Mouse (Mus musculus): ENCODE data around the gene Ubr7.

Gene Ubr7

DNA sequence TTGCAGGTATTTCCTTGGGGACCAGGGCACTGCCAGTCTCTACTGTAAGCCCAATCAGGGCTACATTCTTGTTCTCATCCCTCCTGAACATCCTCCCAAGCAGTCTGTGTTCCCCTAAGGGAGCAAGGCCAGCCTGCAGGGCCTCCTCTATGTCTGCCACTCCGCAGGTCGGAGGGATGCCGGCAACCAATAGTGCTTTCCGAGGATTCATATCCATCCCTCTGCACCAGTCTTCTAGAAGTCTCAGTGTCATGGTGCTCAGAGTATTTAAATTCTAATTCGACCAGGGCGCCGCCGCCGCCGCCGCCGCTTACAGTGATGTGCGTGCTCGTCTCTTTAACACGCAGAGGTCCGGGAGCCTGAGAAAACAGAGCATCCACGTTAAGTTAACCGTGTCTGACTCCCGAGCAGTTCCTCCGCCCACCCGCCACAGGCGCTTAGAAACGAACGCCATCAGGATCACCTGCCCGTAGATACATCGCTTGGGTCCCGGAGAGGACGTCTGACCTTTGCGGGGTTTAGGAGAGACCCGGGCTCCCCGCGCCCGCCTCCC lies 14.7 kb upstream of the Ubr7 start:
- DNase-seq (ENCODE audit: low spot score in 2 of 2), result no peak

DNA sequence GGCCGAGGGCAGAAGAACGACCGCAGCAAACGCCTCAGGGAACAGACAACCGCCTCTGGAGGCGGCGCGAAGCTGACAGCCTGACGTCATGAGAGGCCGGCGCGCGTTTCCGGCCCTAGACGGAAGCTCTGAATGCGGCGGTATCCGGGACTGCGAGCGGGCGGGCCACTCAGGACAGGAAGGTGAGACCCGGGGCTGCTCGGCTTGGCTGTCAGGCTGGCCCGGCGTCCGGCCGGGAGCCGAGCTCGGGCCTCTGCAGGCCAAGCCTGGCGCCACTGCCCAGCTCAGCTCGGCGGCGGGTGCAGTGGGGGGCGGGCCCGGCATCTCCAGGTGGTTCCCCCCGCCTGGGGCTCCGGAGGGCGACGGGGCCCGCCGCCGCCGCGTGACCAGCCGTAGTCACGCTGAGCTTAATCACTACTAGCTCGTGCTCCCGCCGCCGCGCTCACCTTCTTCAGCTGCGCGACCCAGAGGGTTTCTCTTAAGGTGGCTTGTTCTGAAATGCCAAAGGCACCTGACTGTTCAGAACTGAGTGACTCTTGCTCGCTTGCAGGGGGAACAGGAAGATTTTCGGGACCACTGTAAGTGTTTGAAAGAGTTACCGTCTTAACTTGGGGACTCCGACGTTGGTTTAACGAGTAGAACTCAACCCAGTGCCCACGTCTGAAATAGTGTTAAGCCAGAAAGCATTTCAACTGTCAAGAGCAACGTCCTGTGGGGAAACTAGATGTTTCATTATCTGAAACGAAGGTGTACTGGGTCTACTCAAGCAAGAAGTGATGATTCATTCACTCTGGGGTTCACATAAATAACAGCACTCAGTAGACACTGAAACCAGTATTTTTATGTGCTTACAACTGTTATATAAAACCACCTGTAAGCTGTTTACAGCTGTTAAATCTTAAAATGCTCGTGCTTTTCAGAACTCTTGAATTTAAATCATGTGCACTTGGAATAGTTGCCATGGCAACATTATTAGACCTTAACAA lies 13.9 kb upstream of the Ubr7 start, which contains the start of the genes Moap1 and Tmem251:
Moap1 (minus strand) TSS at position 73 of the 986 bp plus-strand sequence.
Tmem251 (plus strand) TSS at position 174 of the 986 bp plus-strand sequence.
- peak; percentile 79 to 86 for DNase-seq (ENCODE audit: low spot score in 2 of 2)

DNA sequence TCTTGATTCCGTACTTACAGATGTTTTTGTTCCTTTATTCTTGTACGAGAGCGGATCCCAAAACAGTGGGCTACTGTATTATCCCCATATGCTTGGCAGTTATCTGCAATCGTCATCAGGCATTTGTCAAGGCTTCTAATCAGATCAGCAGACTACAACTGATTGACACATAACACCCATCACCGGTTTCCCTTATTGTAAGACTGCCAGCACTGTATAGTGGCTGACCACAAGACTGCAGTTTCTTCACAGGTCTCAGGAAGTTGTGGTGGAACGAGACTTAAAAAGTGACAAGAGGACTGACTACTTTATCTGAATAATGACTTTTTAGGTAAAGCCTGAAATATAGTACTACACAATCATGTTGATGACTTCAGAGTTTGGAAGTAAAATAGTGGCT lies 12.9 kb upstream of the Ubr7 start:
- DNase-seq (ENCODE audit: low spot score in 2 of 2), result no peak

DNA sequence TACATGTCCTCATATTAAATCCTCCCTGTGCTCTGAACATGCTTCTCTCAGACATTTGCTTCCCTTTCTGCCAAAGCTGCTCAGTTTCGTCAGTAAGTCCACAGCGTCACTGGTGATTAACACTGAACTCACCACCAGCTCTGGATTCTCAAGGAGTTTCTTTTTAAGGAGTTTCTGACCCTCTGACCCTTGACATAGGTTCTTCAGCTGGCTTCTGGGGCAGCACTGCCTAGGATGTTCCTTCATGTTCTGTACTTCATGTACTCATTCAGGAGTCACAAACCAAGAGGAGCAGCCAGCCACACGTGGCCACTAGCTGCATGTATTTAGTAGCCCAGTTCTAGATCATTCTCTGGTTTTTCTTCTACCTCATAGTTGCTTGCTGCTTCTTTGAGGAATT lies 9.5 kb upstream of the Ubr7 start:
- no peak for DNase-seq (ENCODE audit: low spot score in 2 of 2)

DNA sequence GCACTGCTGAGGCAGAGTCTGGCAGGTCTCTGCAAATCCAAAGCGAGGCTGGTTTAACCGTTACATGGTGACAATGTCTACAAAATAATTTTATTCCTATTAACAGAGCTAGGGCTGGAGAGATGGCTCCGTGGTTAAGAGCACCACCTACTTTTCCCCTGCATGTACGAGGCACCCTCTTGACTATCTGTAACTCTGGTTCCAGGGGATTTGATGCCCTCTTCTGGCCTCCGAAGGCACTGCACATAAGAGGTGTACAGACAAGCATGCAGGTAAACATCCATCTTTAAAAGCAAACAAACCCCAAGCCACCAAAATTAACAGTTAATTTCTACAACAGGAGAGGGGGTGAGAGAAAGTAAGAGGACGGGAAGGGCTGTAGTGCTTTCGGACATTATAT lies 1.5 kb upstream of the Ubr7 start:
- no peak for DNase-seq (ENCODE audit: low spot score in 2 of 2)

DNA sequence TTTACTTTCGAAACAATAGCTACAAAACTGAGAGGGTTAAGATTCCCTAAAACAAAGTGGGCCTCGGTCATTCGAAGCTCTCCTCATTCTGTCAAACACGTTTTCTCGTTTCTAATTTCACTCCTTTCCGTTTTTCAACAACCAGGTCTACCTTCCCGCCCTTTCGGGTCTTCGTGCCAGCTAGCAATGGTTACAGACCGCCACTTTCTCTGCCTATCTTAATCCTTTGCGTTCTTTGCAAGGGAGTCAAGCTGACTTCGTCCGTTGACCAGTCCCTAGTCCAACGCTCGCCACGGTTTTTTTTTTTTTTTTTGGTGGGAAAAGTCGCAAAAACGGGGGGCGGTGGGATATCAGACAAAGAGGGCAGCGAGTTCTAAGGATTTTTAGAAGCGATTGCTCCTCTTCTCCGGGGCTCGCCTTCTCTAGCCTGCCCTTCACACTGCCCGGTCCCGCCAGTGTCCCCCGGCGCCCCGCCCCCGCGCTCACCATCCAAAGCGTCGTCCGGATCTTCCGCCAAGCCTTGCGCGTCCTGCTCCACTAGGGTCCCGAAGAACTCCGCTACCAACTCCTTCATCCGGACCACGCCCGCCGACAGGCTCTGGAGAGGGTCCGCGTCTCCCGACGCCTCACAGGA lies 595 bp upstream of the Ubr7 start:
- no peak for DNase-seq (ENCODE audit: low spot score in 2 of 2)

DNA sequence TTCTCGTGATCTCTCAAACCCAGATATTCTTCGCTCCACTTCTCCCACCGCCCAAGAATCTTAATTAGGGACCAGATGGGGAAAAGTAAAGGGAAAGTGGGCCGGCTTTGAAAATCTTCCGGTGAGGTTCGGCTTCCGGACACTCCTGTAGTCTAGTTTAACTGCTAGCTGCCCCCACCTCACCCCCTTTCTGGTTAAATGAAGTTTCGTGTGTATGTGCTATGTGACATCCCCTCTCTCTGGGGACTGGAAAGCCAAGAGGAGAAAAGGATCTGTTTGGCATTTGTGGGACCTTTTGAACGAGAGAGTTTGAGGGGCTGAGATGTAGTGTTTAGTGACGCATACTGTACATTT lies 613 bp downstream of the Ubr7 start, which contains the start of gene Gm20604:
Gm20604 (minus strand) TSS at position 270 of the 354 bp plus-strand sequence.
- no peak for DNase-seq (ENCODE audit: low spot score in 2 of 2)

DNA sequence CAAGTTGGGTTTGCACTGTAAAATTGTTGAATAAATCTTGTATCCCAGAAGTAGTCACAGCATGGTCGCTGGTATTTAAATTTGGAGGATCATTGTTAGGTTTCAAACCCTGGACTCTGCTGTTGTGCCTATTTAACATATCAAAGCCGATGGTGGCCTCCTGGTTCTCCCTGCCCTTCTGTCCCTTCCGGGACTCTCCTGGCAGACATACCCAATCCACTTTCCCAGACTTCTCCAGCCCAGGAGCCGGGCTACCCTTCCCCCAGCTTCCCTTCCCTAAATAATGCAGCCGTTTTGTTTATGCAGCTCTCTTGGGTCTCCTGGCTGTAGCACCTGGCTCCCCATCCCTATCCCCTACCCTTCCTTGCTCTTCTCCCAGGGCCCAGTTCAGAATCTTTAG lies 1.2 kb downstream of the Ubr7 start:
- DNase-seq (ENCODE audit: low spot score in 2 of 2), result peak in 1 of 2 experiments; percentile 8

DNA sequence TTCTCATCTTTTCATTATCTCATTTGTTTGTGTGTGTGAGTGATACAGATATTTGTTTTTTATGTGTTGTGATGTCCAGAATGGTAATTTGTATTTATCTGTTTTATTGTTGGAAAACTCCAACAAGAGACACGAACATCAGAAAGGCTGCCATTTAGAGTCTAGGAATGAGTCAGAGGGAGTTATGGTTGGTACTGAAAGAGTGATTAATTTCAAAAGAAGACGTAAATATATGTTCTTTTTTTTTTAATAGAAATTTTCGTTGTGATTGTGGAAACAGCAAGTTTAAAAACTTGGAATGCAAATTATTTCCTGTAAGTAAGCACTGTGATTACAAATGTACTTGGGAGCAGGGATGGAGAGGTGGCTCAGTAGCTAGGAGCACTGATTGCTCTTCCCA lies 3.9 kb downstream of the Ubr7 start:
- no peak for DNase-seq (ENCODE audit: low spot score in 2 of 2)

DNA sequence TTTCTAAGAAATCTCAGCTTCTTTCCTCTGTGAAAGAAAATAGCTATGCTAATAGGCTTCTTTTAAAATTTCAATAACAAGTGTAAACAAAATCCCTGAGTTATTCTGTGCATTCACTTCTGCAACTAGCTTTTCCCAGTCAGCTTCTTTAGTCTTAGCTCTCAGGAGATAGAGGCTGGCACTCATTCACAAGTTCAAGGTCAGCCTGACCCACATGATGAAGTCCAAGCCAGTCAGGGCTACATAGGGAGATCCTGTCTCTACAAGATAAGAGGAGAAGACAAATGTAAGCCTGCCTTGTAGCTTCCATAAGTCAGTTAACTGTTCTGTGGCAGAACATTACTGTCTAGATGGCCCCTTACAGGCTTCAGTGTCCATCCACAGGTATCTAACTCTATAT lies 5.9 kb downstream of the Ubr7 start:
- DNase-seq (ENCODE audit: low spot score in 2 of 2), result no peak

DNA sequence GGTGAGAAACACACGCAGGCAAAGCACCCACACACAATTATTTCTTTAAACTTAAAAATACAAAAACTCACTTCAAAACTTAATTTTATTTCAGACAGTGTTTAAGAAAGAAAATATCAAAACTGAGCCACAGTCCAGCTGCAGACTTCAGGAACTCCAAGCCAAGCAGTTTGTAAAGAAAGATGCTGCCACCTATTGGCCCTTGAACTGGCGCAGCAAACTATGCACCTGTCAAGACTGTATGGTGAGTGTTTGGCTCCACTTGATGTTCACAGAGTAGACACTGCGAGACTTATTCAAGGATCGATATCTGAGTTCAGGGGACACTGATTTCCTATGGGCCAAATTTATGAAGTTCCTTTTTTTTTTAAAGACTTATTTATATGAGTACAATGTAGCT lies 11.2 kb downstream of the Ubr7 start:
- DNase-seq (ENCODE audit: low spot score in 2 of 2), result no peak

DNA sequence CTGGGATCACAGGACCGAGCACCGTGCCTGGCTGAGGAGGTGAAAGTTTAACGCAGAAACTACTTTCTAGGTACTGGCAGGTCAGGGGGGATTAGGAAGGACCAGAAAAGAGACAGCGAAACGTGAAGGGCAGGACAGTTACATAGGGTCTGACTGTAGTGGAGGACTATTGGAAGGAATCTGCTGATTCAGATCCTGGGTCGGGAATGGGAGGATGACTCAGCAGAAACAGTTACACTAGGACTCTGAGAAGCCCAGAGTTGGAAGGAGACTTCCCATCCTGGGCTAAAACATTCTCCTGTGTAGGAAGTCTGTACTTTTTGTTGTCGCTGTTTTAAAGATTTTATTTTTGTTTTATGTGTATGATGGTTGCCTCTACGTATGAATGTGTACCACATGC lies 13.8 kb downstream of the Ubr7 start:
- no peak for DNase-seq (ENCODE audit: low spot score in 2 of 2)

DNA sequence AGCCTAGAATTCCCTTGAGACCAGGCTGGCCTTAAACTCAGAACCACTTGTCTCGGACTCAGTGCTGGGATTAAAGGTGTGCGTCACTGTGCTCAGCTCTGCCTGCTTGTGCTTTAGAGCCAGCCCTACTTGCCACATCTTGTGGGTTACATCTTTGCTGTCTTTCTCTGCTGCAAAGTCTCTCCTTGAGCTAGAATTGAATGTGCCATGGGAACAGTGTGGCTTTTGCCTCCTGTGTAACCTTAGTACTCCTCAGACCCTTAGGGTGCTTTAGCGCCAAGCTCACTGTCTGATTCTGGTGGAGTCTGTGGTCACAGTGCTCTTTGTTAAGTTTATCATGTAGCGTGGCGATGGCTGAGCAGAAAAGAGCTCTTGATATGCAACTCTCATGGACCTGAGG lies 14.9 kb downstream of the Ubr7 start:
- DNase-seq (ENCODE audit: low spot score in 2 of 2), result no peak

DNA sequence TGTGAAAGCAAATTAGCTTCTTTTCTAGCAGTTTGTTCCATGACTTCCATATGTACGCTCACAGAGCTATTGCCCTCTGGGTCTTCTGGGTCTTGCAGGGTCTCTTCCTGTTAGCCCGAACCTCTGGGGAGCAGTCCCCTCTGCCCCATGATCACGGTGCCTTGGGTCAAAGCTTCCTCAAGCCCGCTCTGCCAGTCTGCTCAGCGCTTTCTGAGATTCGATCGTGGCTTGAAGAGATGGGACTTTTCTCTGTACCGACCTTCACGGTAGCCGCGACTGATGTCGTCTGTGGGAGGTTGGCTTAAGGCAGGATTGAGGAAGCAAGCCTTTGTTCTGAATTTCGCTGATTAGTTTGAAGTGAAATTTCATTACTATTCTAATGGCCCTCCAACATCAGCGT lies 18.3 kb downstream of the Ubr7 start:
- no peak for DNase-seq (ENCODE audit: low spot score in 2 of 2)

DNA sequence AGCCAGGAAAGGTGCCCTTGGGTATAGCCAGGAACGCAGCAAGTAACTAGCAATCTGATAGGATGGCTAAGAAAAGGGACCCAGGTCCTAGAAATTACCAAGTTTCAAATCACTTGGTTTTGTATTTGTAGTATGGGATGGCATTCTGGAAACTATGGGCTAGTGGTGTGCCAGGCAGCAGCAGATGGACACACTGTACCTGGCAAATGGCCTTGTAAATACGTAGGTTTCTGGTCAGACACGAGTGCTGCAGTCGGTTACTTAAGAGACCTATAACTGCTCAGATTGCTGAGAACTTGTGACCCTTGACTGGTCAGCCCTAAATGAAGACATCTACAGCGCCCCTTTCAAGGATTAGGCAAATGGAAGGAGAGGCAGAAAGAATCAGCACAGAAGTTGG lies 20.4 kb downstream of the Ubr7 start:
- DNase-seq (ENCODE audit: low spot score in 2 of 2), result no peak

DNA sequence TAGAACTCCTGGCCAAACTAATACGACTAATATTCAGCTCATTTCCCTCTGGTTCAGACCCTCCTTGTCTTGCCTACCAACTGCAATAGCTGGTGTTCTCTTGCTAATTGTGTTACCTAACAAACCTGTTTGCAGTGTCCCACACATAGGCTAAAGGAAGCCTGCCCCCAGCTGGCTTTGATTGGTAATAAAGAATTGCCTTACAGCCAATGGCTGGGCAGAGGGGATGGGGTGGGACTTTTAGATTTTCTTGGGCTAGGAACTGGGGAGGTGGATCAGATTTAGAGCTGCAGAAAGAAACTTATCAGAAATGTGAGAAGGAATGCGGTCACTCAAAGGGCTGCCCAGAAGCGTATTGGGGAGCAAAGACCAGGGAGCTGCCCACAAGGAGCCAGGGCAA lies 21.7 kb downstream of the Ubr7 start:
- no peak for DNase-seq (ENCODE audit: low spot score in 2 of 2)

DNA sequence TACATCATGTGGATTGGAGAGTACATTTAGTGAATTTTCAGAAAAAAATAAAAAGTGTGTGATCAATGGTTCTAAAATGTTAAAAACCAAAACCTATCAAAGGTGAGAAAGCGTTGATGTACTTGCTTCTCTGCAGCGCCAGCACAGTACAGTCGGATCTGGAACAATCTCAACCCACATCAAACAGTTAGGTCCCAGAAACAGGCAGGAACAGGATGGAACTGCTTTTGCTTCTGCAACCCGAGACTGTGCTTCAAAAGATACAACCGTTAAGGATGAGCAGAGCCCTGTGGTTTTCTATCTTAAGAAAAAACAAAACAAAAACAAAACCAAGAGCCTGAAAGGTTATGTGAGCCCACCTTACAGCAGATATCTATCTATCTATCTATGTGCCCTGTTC lies 25.1 kb downstream of the Ubr7 start:
- DNase-seq (ENCODE audit: low spot score in 2 of 2), result no peak

DNA sequence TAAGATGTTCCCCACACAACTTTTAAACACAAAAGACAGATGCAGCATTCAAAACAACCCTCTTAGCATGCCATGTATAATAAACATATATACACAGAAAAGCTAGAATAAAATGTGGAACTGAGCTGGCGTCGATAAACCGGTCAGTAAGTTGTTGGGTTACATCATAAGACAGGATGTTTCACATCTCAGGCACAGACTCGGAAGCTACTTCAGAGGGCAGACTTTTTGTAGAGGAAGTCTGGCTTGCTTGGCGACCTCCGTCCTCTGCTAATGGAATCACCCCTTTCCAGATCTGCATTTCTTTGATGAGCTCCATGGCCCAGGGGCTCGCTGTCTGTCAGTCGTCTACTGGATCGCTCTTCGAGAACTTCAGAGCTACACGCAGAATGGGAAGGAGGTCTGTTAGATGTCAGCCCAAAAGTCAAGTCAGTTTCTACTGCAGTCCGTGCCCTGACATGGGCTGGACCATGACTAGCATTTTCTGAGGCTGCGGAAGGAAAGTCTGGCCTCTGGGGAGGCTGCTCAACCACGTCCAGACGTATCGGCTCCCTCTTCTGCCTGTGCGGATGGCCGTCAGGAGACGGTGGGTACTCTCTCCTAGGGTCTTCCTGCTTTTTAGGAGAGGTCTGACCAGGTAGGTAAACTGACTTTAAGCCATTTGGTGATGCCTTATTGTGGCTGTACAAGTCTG lies 27.3 kb downstream of the Ubr7 start:
- DNase-seq (ENCODE audit: low spot score in 2 of 2), result no peak

DNA sequence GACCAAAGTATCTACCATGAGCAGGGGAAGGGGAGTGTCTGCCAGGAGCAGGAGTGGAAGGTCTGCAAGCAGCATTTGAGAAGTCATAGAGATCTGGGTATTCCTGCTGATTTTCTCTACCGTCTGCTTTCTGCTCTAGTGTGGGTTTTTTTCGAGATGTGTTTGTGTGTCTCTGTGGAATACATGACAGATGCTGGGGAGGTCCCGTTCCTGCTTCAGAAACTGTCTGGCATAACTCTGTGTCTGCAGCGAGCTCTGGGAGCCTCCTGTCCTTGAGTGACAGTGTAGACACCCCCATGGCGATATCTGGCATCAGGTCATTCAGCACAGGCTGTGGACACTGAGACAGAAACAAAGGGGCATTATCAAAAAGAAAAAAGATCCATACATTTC lies 27.8 kb downstream of the Ubr7 start:
- DNase-seq (ENCODE audit: low spot score in 2 of 2), result no peak

DNA sequence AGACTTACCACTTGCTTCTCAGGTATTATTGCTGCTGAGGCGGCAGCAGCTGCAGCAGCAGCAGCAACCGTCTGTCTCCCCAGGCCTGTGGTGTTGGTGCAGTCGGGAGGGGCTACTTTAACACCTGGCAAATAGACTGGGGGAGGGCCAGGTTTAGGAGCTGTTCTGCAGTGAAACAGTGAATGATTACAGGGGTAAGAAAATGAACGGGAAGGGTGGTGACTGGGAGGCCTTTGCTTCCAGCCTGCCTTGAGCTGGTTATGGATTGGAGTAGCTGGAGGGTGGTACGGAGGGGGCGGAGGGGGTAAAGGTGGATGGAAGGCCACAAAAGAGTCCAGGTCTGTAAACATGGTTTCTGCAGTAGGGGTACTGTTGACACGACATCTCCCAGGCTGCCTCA lies 30.2 kb downstream of the Ubr7 start:
- no peak for DNase-seq (ENCODE audit: low spot score in 2 of 2)

DNA sequence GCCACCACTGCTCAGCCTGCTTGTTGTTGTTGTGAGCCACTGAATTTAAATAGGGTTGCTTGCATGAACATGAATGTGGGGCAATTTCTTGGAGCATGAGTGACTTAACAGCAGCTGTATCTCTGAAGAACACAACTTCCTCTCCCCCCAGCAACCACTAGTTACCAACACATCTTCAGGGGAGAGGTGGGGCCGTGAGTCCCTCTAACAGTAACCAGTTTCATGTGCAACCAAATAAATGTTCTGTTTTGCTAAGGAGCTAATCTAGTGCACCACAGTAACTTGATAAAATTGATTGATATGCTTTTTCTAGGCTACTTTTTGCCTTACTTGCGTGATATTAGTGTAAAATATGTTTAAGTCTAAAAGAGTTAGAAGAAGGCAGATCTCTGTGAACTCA lies 41.8 kb downstream of the Ubr7 start:
- DNase-seq (ENCODE audit: low spot score in 2 of 2), result no peak

DNA sequence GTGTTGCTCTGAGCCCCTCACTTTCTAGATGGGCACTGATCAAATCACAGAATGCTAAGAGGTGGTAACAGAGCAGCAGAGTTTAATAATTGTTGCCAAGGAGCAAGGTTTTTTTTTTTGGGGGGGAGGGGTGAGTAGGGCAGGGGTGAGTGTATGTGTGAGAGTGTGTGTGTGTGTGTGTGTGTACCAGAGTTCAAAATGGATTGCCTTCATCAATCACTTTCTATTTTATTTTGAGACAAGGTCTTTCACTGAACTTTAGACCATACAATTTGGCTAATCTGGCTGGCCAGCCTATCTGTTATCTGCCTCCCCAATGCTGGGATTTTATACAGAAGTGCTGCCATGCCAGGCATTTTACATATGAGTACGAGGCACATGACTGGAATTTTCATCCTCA lies 57.1 kb downstream of the Ubr7 start:
- DNase-seq (ENCODE audit: low spot score in 2 of 2), result no peak

Measured in urinary bladder, adult 18-20 months (tissue).